Mouse (Mus musculus) spleen, adult 2 months (tissue): ENCODE measurements around the gene Ifit1bl2. TPM values are rescaled to one million over a fixed set of nuclear protein-coding genes. Genes with fewer than 3 reads are reported as not detected.
"Not testable (repeated sequence)": the region's sequence is repeated elsewhere in the genome, so short reads cannot be mapped to it uniquely, and the experiment has no call there.

ENCODE experiments used
- DNase-seq, 2 experiments: peaks; one replicate each; pipeline versions ENCODE4 v3.0.0 to v3.0.0-alpha.2; 2012 to 2021; ENCODE audit warnings: low spot score in 2 of 2, low read depth in 1 of 2
- H3K27ac ChIP-seq: fragments of 200-500 bp; 2 replicates; pipeline ENCODE4 v1.5.1; 2012; ENCODE audit warnings: low read length, inconsistent platforms; ENCODE audit not compliant: insufficient read depth
- H3K27me3 ChIP-seq: fragments of 200-500 bp; 2 replicates; pipeline ENCODE4 v1.6.1; 2012; ENCODE audit warnings: mild to moderate bottlenecking, moderate library complexity, low read length, inconsistent platforms; ENCODE audit not compliant: control insufficient read depth, insufficient read depth
- H3K36me3 ChIP-seq: fragments of 200-500 bp; 2 replicates; pipeline ENCODE4 v1.6.1; 2012; ENCODE audit warnings: mild to moderate bottlenecking, low read length, inconsistent platforms; ENCODE audit not compliant: control insufficient read depth, insufficient read depth
- H3K4me1 ChIP-seq: fragments of 200-500 bp; 2 replicates; pipeline ENCODE4 v1.6.1; 2011; ENCODE audit warnings: inconsistent platforms; ENCODE audit not compliant: control insufficient read depth, insufficient read depth, insufficient read length
- H3K4me3 ChIP-seq: fragments of 200-500 bp; 2 replicates; pipeline ENCODE4 v1.5.1; 2011; ENCODE audit warnings: mild to moderate bottlenecking, inconsistent platforms; ENCODE audit not compliant: insufficient read depth, insufficient read length; ENCODE audit errors: extremely low read depth
- CTCF ChIP-seq: fragments of 200-500 bp; IDR thresholded peaks from 2 replicates; pipeline ENCODE4 v1.5.1; 2011; ENCODE audit warnings: mild to moderate bottlenecking, inconsistent platforms; ENCODE audit not compliant: insufficient read depth, insufficient read length, insufficient replicate concordance; ENCODE audit errors: extremely low read depth
- POLR2A ChIP-seq: fragments of 200-500 bp; IDR thresholded peaks from 2 replicates; pipeline ENCODE4 v1.6.1; 2011; ENCODE audit warnings: low read depth, low read length, inconsistent platforms
- WGBS: fragments of 180-500 bp; shearing (Covaris S2); methylation state at CpG from one replicate; pipeline ENCODE4 v1.1.7; 2018; 5-methylcytosine and 5-hydroxymethylcytosine counted together
- polyA plus RNA-seq: library from polyadenylated mRNA; depleted of rRNA; stranded (reverse); fragments of >200 nt; gene quantifications from 2 replicates; pipeline ENCODE4 v1.2.3, GENCODE M21; 2012

Ifit1bl2 gene
- polyA plus RNA-seq, 1 experiment: 0.05 TPM

DNA sequence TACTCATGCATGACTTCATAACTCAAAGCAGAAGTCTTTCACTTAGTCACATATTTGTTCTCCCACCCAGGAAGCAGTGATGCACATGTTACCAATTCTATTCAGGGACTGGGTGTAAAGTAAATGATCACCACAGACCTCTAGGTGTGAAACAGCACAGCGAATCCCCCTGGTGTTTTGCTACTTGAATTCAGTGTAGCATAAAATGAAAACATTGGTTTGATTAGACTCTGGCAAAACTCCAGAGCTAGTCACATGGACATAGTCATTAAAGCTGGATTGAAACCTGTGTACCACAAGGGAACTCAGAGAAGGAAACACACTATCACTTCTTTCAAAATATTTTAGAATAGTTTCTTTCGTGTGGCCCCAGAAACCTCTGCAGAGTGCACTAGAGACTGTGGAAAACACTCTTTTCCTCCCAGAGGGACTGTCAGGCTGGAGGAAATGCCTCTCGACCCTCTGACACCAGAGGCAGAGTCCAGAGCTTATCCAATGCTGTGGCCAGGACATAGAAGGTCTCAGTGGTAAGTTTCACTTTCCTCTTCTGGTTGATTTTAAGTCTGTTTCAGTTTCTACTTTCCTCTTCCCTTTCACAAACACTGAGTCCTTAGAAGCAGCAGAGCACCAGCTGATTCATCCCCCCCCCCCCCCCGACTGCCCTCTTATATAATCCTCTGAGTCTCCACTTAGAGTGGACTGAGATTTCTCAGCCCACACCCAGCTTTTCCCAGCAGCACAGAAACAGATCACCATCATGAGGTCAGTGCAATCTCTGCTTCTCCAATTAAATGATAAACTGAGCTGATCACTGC is 33.1 kb downstream of the Ifit1bl2 start, which contains the start of gene Ifit3b:
Gene Ifit3b (plus strand): TSS at position 734 of the 815 bp plus-strand sequence.
- H3K27ac ChIP-seq: peak within 1 kb of the TSS; percentile 88
- H3K27me3 ChIP-seq, H3K36me3 ChIP-seq, H3K4me3 ChIP-seq, DNase-seq: not testable (repeated sequence)
- WGBS: 8% methylated on average over 4 of the region's 4 CpGs
- peaks cover 11% of the 10 kb centered on the region for H3K4me1 ChIP-seq

DNA sequence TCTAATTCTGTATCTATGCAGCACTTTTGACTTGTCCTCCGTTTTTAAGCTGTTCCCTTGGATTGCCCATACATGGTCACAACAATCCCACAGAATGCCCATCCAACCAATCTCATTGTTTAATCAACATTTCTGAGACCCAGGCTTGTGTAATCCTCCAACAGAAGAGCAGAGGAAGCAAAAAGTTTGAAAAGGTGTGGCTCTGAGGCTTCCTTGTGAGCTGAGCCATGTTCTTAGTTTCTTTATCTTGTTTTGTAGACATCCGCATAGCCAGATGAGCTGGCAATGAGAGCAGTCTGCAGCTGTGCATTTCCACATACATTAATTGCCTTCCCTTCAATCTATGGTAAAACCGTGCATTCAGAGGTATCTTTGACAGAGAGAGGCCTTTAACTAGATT is 35.1 kb downstream of the Ifit1bl2 start:
- WGBS: 82% methylated on average over 3 of the region's 3 CpGs
- TF ChIP-seq CTCF: no peak
- TF ChIP-seq POLR2A: no peak
- no peak overlapping the region; the same call in 1 of the 2 replicates for H3K27ac ChIP-seq
- no peaks in the 10 kb centered on the region for H3K36me3 ChIP-seq
- peaks cover 17% of the 10 kb centered on the region for H3K4me1 ChIP-seq
- H3K4me3 ChIP-seq: no peak overlapping the region
- no peaks in the 10 kb centered on the region for H3K27me3 ChIP-seq
- no peak for DNase-seq

DNA sequence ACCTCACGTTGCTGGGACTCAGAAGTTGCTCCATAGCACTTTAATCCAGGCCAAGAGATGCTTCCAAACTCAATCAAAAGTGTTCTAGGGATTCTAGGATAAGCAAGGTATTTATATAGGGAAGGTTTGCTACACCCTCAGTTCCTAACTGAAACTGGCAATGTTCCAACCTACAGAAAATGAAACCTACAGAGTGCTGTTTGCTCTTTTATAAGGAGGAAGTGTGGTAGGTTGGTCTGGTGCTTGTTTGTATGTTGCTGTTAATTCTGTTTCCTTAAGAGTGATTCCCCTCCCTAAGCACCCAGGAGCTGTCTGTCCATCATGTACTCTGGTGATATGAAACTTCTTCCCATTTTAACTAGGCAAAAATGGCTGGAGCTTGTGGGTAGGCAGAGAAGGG is 38.7 kb downstream of the Ifit1bl2 start, which contains the start of gene Ifit1bl1:
Gene Ifit1bl1 (minus strand): TSS at position 69 of the 400 bp plus-strand sequence.
- peak within 1 kb of the TSS; percentile 78 for H3K27ac ChIP-seq
- WGBS: 69% methylated on average over 1 of the region's 1 CpGs
- H3K4me3 ChIP-seq, H3K27me3 ChIP-seq, H3K36me3 ChIP-seq: not testable (repeated sequence)
- peak in 1 of 2 experiments; percentile 69 for DNase-seq
- peaks cover 18% of the 10 kb centered on the region for H3K4me1 ChIP-seq

DNA sequence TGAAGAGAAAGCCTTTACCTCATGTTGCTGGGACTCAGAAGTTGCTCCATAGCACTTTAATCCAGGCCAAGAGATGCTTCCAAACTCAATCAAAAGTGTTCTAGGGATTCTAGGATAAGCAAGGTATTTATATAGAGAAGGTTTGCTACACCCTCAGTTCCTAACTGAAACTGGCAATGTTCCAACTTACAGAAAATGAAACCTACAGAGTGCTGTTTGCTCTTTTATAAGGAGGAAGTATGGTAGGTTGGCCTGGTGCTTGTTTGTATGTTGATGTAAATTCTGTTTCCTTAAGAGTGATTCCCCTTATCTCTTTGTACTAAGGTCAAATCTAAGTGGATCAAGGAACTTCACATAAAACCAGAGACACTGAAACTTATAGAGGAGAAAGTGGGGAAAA is 41.3 kb downstream of the Ifit1bl2 start:
- H3K36me3 ChIP-seq, H3K4me3 ChIP-seq, H3K27ac ChIP-seq, H3K27me3 ChIP-seq: not testable (repeated sequence)
- H3K4me1 ChIP-seq: peaks cover 11% of the 10 kb centered on the region; the same call in 1 of the 2 replicates
- peak in 1 of 2 experiments; percentile 77 for DNase-seq

DNA sequence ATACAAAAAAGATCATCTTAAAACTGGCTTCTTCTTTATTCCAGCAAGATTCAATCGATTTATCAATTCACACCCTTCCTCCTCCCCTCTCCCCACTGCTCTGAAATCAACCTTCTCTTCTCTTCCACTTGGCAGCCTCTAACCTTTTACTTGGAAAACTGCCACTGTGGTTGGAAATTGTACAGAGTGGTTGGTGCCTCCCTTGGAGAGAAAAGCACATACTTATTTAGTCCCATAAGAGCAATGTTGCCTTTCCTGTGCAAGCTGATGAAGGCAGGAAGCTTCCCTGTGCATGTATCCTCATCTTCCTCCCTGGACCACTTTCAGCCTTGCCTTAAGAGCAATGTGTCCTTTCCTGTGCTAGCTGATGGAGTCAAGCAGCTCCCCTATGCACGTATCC is 42.2 kb downstream of the Ifit1bl2 start:
- DNase-seq: no peak
- H3K4me1 ChIP-seq: peaks cover 14% of the 10 kb centered on the region; the same call in 1 of the 2 replicates
- H3K36me3 ChIP-seq: no peaks in the 10 kb centered on the region
- WGBS: 77% methylated on average over 2 of the region's 2 CpGs
- H3K4me3 ChIP-seq: no peak overlapping the region
- H3K27ac ChIP-seq: no peak overlapping the region
- no peaks in the 10 kb centered on the region for H3K27me3 ChIP-seq
- no peak for TF ChIP-seq CTCF
- TF ChIP-seq POLR2A: no peak

DNA sequence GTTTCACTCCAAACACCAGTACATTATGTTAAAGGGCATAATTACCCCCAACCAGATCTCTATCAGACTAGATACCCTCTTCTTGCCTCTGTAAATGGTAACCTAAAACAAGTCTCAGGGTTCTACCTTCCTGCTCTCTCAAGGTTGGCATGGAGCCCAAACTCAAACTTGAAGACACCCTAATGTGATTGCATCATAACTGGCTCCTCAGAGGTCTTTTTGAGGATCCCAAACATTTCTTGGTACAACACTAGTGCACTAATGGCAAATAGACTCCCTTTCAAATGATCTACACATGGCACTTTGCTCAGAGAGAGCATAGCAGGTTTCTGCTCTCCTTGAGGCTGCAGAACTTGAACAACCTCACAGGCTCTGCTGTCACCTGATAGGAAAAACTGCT is 43.7 kb downstream of the Ifit1bl2 start:
- H3K4me1 ChIP-seq: peaks cover 11% of the 10 kb centered on the region; the same call in 1 of the 2 replicates
- H3K27ac ChIP-seq: peak overlapping the region; percentile 1; the same call in 1 of the 2 replicates
- H3K4me3 ChIP-seq: no peak overlapping the region
- DNase-seq: no peak
- TF ChIP-seq CTCF (no peak), POLR2A (no peak)
- no peaks in the 10 kb centered on the region for H3K27me3 ChIP-seq
- H3K36me3 ChIP-seq: no peaks in the 10 kb centered on the region

DNA sequence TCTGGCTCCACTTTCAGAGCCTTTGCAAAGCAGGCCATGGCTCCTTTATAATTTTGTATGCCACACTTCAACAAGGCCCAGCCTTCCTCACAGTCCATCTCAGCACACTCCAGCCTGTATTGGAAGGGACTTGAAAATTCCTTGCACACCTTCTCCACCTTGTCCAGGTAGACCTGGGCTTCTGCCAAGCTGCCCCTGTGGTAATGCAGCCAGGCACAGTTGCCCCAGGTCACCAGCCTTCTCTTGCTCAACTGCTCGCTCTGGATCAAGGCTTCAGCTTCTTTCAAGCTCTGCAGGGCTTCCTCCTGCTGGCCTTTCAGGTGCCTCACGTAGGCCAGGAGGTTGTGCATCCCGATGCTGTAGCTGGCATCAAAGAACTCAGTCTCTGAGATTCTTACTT is 46.0 kb downstream of the Ifit1bl2 start:
- DNase-seq, H3K27ac ChIP-seq, H3K4me1 ChIP-seq, H3K27me3 ChIP-seq, H3K36me3 ChIP-seq, H3K4me3 ChIP-seq: not testable (repeated sequence)
- 84% methylated on average over 3 of the region's 3 CpGs for WGBS
